Mouse (Mus musculus) stomach, embryonic 16.5 days (tissue): ENCODE results near the gene Hist1h3d. TPM values are rescaled to one million over a fixed set of nuclear protein-coding genes. Genes with fewer than 3 reads are reported as not detected.
"Not testable (repeated sequence)": the region's sequence is repeated elsewhere in the genome, so short reads cannot be mapped to it uniquely, and the experiment has no call there.

ENCODE experiments used
- ATAC-seq: fragments of 200-750 bp; cut with Nextera tagmentation; 2 replicates; pipeline ENCODE4 v1.8.0; 2017; ENCODE audit warnings: moderate number of reproducible peaks, moderate TSS enrichment; ENCODE audit not compliant: insufficient read depth, low FRiP score
- H3K27ac ChIP-seq: fragments of 300-500 bp; sonication (generic); 2 replicates; pipeline ENCODE4 v1.5.1; 2014; ENCODE audit warnings: low read length
- H3K27me3 ChIP-seq: fragments of 300-500 bp; sonication (generic); 2 replicates; pipeline ENCODE4 v1.6.1; 2014; ENCODE audit warnings: low read length, control low read depth, mixed read lengths; ENCODE audit not compliant: control insufficient read depth, insufficient read depth
- H3K36me3 ChIP-seq: fragments of 300-500 bp; sonication (generic); 2 replicates; pipeline ENCODE4 v1.6.1; 2014; ENCODE audit warnings: low read length; ENCODE audit not compliant: control insufficient read depth, insufficient read depth
- H3K4me1 ChIP-seq: fragments of 300-500 bp; sonication (generic); 2 replicates; pipeline ENCODE4 v1.6.1; 2014; ENCODE audit warnings: low read length, control low read depth, mixed read lengths; ENCODE audit not compliant: control insufficient read depth, insufficient read depth
- H3K4me2 ChIP-seq: fragments of 300-500 bp; sonication (generic); 2 replicates; pipeline ENCODE4 v1.6.1; 2014; ENCODE audit warnings: low read depth, low read length, mixed read lengths
- H3K4me3 ChIP-seq: fragments of 300-500 bp; sonication (generic); replicated peaks from 2 replicates; pipeline ENCODE4 v1.5.1; 2014; ENCODE audit warnings: mild to moderate bottlenecking, low read length
- H3K9ac ChIP-seq: fragments of 300-500 bp; sonication (generic); 2 replicates; pipeline ENCODE4 v1.6.1; 2014; ENCODE audit warnings: low read length
- H3K9me3 ChIP-seq: fragments of 300-500 bp; sonication (generic); replicated peaks from 2 replicates; pipeline ENCODE4 v1.6.1; 2016; ENCODE audit warnings: low read length, control low read depth; ENCODE audit not compliant: control insufficient read depth
- WGBS: fragments of 180-500 bp; shearing (Covaris S2); extraction: QIAGEN DNeasy Blood & Tissue Kit; methylation state at CpG from one replicate; pipeline ENCODE4 v1.1.7; 2014; 5-methylcytosine and 5-hydroxymethylcytosine counted together
- polyA plus RNA-seq: library from polyadenylated mRNA; unstranded; fragments of >200 nt; fragmentation: Nextera tagmentation; extraction: Ambion mirVana; gene quantifications from 2 replicates; pipeline ENCODE4 v1.2.1, GENCODE M21; 2015

Hist1h3d gene
- polyA plus RNA-seq, 1 experiment from 2014 or later, result 6.3 TPM

- 76% methylated on average over 7 of the region's 7 CpGs for WGBS
Measured at GRCm38 (mm10) chr13:23591886-23592285, 16.3 kb downstream of the Hist1h3d start.

GRCm38 (mm10) chr13:23592614-23593013, 17.1 kb downstream of the Hist1h3d start:
- H3K4me1 ChIP-seq, result no peaks in the 10 kb centered on the region; the same call in 1 of the 2 replicates
- H3K4me2 ChIP-seq, result no peak overlapping the region
- no peak overlapping the region for H3K9ac ChIP-seq
- no peak overlapping the region for H3K4me3 ChIP-seq
- H3K36me3 ChIP-seq, result no peaks in the 10 kb centered on the region
- no peak for ATAC-seq
- no peaks in the 10 kb centered on the region for H3K9me3 ChIP-seq
- WGBS, result 73% methylated on average over 7 of the region's 7 CpGs
- H3K27ac ChIP-seq, result peak overlapping the region; percentile 59
- no peaks in the 10 kb centered on the region for H3K27me3 ChIP-seq

More at GRCm38 (mm10) chr13:23591886-23592285, 16.3 kb downstream of the Hist1h3d start:
- H3K36me3 ChIP-seq, H3K27me3 ChIP-seq, H3K4me2 ChIP-seq, H3K9ac ChIP-seq, H3K9me3 ChIP-seq, H3K4me3 ChIP-seq, H3K27ac ChIP-seq, ATAC-seq, H3K4me1 ChIP-seq: not testable (repeated sequence)

- H3K36me3 ChIP-seq, result no peaks in the 10 kb centered on the region
- H3K4me3 ChIP-seq, result no peak overlapping the region
- H3K27me3 ChIP-seq, result no peaks in the 10 kb centered on the region
- H3K9me3 ChIP-seq, result no peaks in the 10 kb centered on the region
- peak overlapping the region; percentile 59 for H3K27ac ChIP-seq
- 0 out of 2 replicates have a peak overlapping the region, but pooled peaks have one; percentile 17 for H3K9ac ChIP-seq
- H3K4me1 ChIP-seq, result no peaks in the 10 kb centered on the region; the same call in 1 of the 2 replicates
- 53% methylated on average over 5 of the region's 5 CpGs for WGBS
- ATAC-seq, result no peak
- no peak overlapping the region for H3K4me2 ChIP-seq
Measured at GRCm38 (mm10) chr13:23593051-23593770, 17.6 kb downstream of the Hist1h3d start.

GRCm38 (mm10) chr13:23595185-23595584, 19.6 kb downstream of the Hist1h3d start:
- WGBS, result 69% methylated on average over 2 of the region's 2 CpGs
- H3K4me2 ChIP-seq, result no peak overlapping the region

GRCm38 (mm10) chr13:23595622-23596372, 20.2 kb downstream of the Hist1h3d start:
- 72% methylated on average over 7 of the region's 7 CpGs for WGBS

More at GRCm38 (mm10) chr13:23595185-23595584, 19.6 kb downstream of the Hist1h3d start:
- Histone ChIP-seq H3K9ac (no peak overlapping the region), H3K27me3 (no peaks in the 10 kb centered on the region), H3K4me1 (no peaks in the 10 kb centered on the region; the same call in 1 of the 2 replicates), H3K36me3 (no peaks in the 10 kb centered on the region), H3K9me3 (no peaks in the 10 kb centered on the region), H3K27ac (no peak overlapping the region), H3K4me3 (no peak overlapping the region)
- ATAC-seq, result no peak

GRCm38 (mm10) chr13:23597957-23598356, 22.4 kb downstream of the Hist1h3d start:
- Histone ChIP-seq H3K9me3 (no peaks in the 10 kb centered on the region), H3K4me3 (no peak overlapping the region), H3K9ac (no peak overlapping the region), H3K4me2 (no peak overlapping the region), H3K27ac (no peak overlapping the region), H3K36me3 (no peaks in the 10 kb centered on the region), H3K27me3 (no peaks in the 10 kb centered on the region), H3K4me1 (no peaks in the 10 kb centered on the region)
- WGBS, result 6% methylated on average over 9 of the region's 9 CpGs
- 0 out of 2 replicates have a peak, but pooled peaks have one; percentile 40 for ATAC-seq

More at GRCm38 (mm10) chr13:23595622-23596372, 20.2 kb downstream of the Hist1h3d start:
- H3K9me3 ChIP-seq, result no peaks in the 10 kb centered on the region
- no peaks in the 10 kb centered on the region for H3K36me3 ChIP-seq
- H3K4me1 ChIP-seq, result no peaks in the 10 kb centered on the region; the same call in 1 of the 2 replicates
- peak overlapping the region; percentile 33; the same call in 1 of the 2 replicates for H3K27ac ChIP-seq
- no peak overlapping the region for H3K4me2 ChIP-seq
- no peak overlapping the region for H3K4me3 ChIP-seq
- no peak overlapping the region for H3K9ac ChIP-seq
- H3K27me3 ChIP-seq, result no peaks in the 10 kb centered on the region
- ATAC-seq, result peak; percentile 50; the same call in 1 of the 2 replicates

GRCm38 (mm10) chr13:23603182-23603699, 27.7 kb downstream of the Hist1h3d start:
- Histone ChIP-seq H3K4me2 (no peak overlapping the region), H3K9me3 (no peaks in the 10 kb centered on the region), H3K27ac (no peak overlapping the region), H3K4me1 (no peaks in the 10 kb centered on the region), H3K4me3 (no peak overlapping the region), H3K9ac (no peak overlapping the region), H3K36me3 (no peaks in the 10 kb centered on the region), H3K27me3 (no peaks in the 10 kb centered on the region)
- 67% methylated on average over 7 of the region's 7 CpGs for WGBS
- ATAC-seq, result no peak

GRCm38 (mm10) chr13:23604452-23604851, 28.9 kb downstream of the Hist1h3d start:
- H3K27me3 ChIP-seq, result no peaks in the 10 kb centered on the region
- ATAC-seq, result no peak
- H3K36me3 ChIP-seq, result no peaks in the 10 kb centered on the region
- H3K4me2 ChIP-seq, result no peak overlapping the region
- H3K9ac ChIP-seq, result no peak overlapping the region
- H3K4me1 ChIP-seq, result no peaks in the 10 kb centered on the region
- no peak overlapping the region for H3K4me3 ChIP-seq
- no peak overlapping the region for H3K27ac ChIP-seq
- H3K9me3 ChIP-seq, result no peaks in the 10 kb centered on the region
- 76% methylated on average over 3 of the region's 3 CpGs for WGBS

- Histone ChIP-seq H3K4me2 (no peak overlapping the region), H3K9ac (no peak overlapping the region), H3K27ac (no peak overlapping the region), H3K9me3 (no peaks in the 10 kb centered on the region), H3K27me3 (no peaks in the 10 kb centered on the region), H3K36me3 (no peaks in the 10 kb centered on the region), H3K4me3 (no peak overlapping the region), H3K4me1 (no peaks in the 10 kb centered on the region)
- 83% methylated on average over 3 of the region's 3 CpGs for WGBS
- ATAC-seq, result no peak
Measured at GRCm38 (mm10) chr13:23605052-23605451, 29.5 kb downstream of the Hist1h3d start.
